Mouse (Mus musculus) neutrophil, adult 59 days (primary cell): ENCODE measurements around the gene Syde2. TPM values are rescaled to one million over a fixed set of nuclear protein-coding genes. Genes with fewer than 3 reads are reported as not detected.

Experiments
- total RNA-seq, 2 experiments: library from RNA; stranded (reverse); gene quantifications; 1 replicate in 1 of 2; 2 replicates in 1 of 2; pipeline ENCODE4 v1.2.4; 2023

Syde2 gene
- under 1 TPM; 0.07 to 0.16 TPM for total RNA-seq

GRCm38 (mm10) chr3:145987268-145987969, at the start of gene Syde2:
TSS of gene Syde2 (plus strand) at chr3:145987870.

Other genes starting within 250 kb of the Syde2 start
- under 1 TPM; 0.22 to 0.64 TPM for gene Ddah1, start 229.2 kb upstream of the Syde2 start, total RNA-seq
- gene Bcl10, start 65.1 kb upstream of the Syde2 start, total RNA-seq: 10 to 100 TPM; 79.7 to 82.1 TPM
- gene 2410004B18Rik, start 49.9 kb upstream of the Syde2 start, total RNA-seq: 10 to 100 TPM; 26.9 to 30.9 TPM
- gene Wdr63, start 120.3 kb downstream of the Syde2 start, total RNA-seq: not detected
- gene Mcoln3, start 129.6 kb downstream of the Syde2 start, total RNA-seq: not detected
- 1 to 10 TPM in 1 of 2 experiments, under 1 TPM in 1; 0.62 to 1.1 TPM for gene Mcoln2, start 162.0 kb downstream of the Syde2 start, total RNA-seq
- gene Lpar3, start 233.1 kb downstream of the Syde2 start, total RNA-seq: under 1 TPM in 1 of 2 experiments, not detected in 1; 0.18 TPM